Mouse (Mus musculus): ENCODE results near the gene Olfr275. TPM values are rescaled to one million over a fixed set of nuclear protein-coding genes. Genes with fewer than 3 reads are reported as not detected.
"Not testable (repeated sequence)": the region's sequence is repeated elsewhere in the genome, so short reads cannot be mapped to it uniquely, and the experiment has no call there.

Gene Olfr275
- polyA plus RNA-seq (2012; rRNA removed): not detected in 2 replicates

GRCm38 (mm10) chr4:52814304-52814703 is at the start of gene Olfr275:
Olfr275 (plus strand) TSS chr4:52814604.
- WGBS: 88% methylated on average over 2 of the region's 2 CpGs
- no peak for TF ChIP-seq CTCF (conservative IDR thresholded peaks at IDR 0.05; ENCODE audit: insufficient read depth, insufficient read length, low read depth, low read length)
- Histone ChIP-seq H3K4me1 (ENCODE audit: control insufficient read depth, insufficient read depth, low read length) (no peaks in the 10 kb centered on the region), H3K4me3 (ENCODE audit: insufficient read depth, low read depth, low read length) (no peak within 1 kb of the TSS), H3K27ac (ENCODE audit: insufficient read depth, low read depth, low read length) (no peak within 1 kb of the TSS), H3K36me3 (ENCODE audit: control insufficient read depth, insufficient read depth, low read length) (no peaks in the 10 kb centered on the region), H3K27me3 (replicated peaks; ENCODE audit: control insufficient read depth, insufficient read depth, low read length) (no peaks in the 10 kb centered on the region)
- no peak for DNase-seq

- no peak for DNase-seq
Observed at GRCm38 (mm10) chr4:52765612-52766011, 48.8 kb upstream of the Olfr275 start.

GRCm38 (mm10) chr4:52772186-52772585 is 42.2 kb upstream of the Olfr275 start:
- WGBS: 49% methylated on average over 5 of the region's 5 CpGs
- no peak overlapping the region for H3K4me3 ChIP-seq (ENCODE audit: insufficient read depth, low read depth, low read length)
- TF ChIP-seq CTCF (conservative IDR thresholded peaks at IDR 0.05; ENCODE audit: insufficient read depth, insufficient read length, low read depth, low read length): no peak
- no peak for TF ChIP-seq POLR2A (IDR thresholded peaks at IDR 0.05; ENCODE audit: low read depth, low read length)
- no peaks in the 10 kb centered on the region for H3K27me3 ChIP-seq (replicated peaks; ENCODE audit: control insufficient read depth, insufficient read depth, low read length)
- H3K4me1 ChIP-seq (ENCODE audit: control insufficient read depth, insufficient read depth, low read length): no peaks in the 10 kb centered on the region
- no peak for DNase-seq
- H3K36me3 ChIP-seq (ENCODE audit: control insufficient read depth, insufficient read depth, low read length): no peaks in the 10 kb centered on the region
- H3K27ac ChIP-seq (ENCODE audit: insufficient read depth, low read depth, low read length): no peak overlapping the region

More at GRCm38 (mm10) chr4:52765612-52766011, 48.8 kb upstream of the Olfr275 start:
- H3K27me3 ChIP-seq (replicated peaks; ENCODE audit: control insufficient read depth, insufficient read depth, low read length): no peaks in the 10 kb centered on the region
- H3K36me3 ChIP-seq (ENCODE audit: control insufficient read depth, insufficient read depth, low read length): no peaks in the 10 kb centered on the region
- 26% methylated on average over 6 of the region's 6 CpGs for WGBS
- TF ChIP-seq CTCF (conservative IDR thresholded peaks at IDR 0.05; ENCODE audit: insufficient read depth, insufficient read length, low read depth, low read length): no peak
- H3K4me3 ChIP-seq (ENCODE audit: insufficient read depth, low read depth, low read length): no peak overlapping the region
- no peak overlapping the region for H3K27ac ChIP-seq (ENCODE audit: insufficient read depth, low read depth, low read length)
- no peaks in the 10 kb centered on the region for H3K4me1 ChIP-seq (ENCODE audit: control insufficient read depth, insufficient read depth, low read length)

- no peaks in the 10 kb centered on the region for H3K4me1 ChIP-seq (ENCODE audit: control insufficient read depth, insufficient read depth, low read length)
- TF ChIP-seq CTCF (conservative IDR thresholded peaks at IDR 0.05; ENCODE audit: insufficient read depth, insufficient read length, low read depth, low read length) (no peak), POLR2A (IDR thresholded peaks at IDR 0.05; ENCODE audit: low read depth, low read length) (no peak)
- WGBS: 80% methylated on average over 3 of the region's 3 CpGs
Observed at GRCm38 (mm10) chr4:52800013-52800412, 14.4 kb upstream of the Olfr275 start.

GRCm38 (mm10) chr4:52811871-52812270 is 2.5 kb upstream of the Olfr275 start:
- Histone ChIP-seq H3K4me3 (ENCODE audit: insufficient read depth, low read depth, low read length) (no peak overlapping the region), H3K36me3 (ENCODE audit: control insufficient read depth, insufficient read depth, low read length) (no peaks in the 10 kb centered on the region), H3K27ac (ENCODE audit: insufficient read depth, low read depth, low read length) (no peak overlapping the region), H3K27me3 (replicated peaks; ENCODE audit: control insufficient read depth, insufficient read depth, low read length) (no peaks in the 10 kb centered on the region), H3K4me1 (ENCODE audit: control insufficient read depth, insufficient read depth, low read length) (no peaks in the 10 kb centered on the region)
- DNase-seq: no peak
- no peak for TF ChIP-seq CTCF (conservative IDR thresholded peaks at IDR 0.05; ENCODE audit: insufficient read depth, insufficient read length, low read depth, low read length)
- TF ChIP-seq POLR2A (IDR thresholded peaks at IDR 0.05; ENCODE audit: low read depth, low read length): no peak
- WGBS: 25% methylated on average over 2 of the region's 2 CpGs

More at GRCm38 (mm10) chr4:52800013-52800412, 14.4 kb upstream of the Olfr275 start:
- Histone ChIP-seq H3K4me3 (ENCODE audit: insufficient read depth, low read depth, low read length) (no peak overlapping the region), H3K36me3 (ENCODE audit: control insufficient read depth, insufficient read depth, low read length) (no peaks in the 10 kb centered on the region), H3K27me3 (replicated peaks; ENCODE audit: control insufficient read depth, insufficient read depth, low read length) (no peaks in the 10 kb centered on the region), H3K27ac (ENCODE audit: insufficient read depth, low read depth, low read length) (no peak overlapping the region)
- DNase-seq: no peak

GRCm38 (mm10) chr4:52821375-52821774 is 7.0 kb downstream of the Olfr275 start:
- Histone ChIP-seq H3K27me3 (replicated peaks; ENCODE audit: control insufficient read depth, insufficient read depth, low read length) (no peaks in the 10 kb centered on the region), H3K4me3 (ENCODE audit: insufficient read depth, low read depth, low read length) (no peak overlapping the region), H3K4me1 (ENCODE audit: control insufficient read depth, insufficient read depth, low read length) (no peaks in the 10 kb centered on the region), H3K36me3 (ENCODE audit: control insufficient read depth, insufficient read depth, low read length) (no peaks in the 10 kb centered on the region), H3K27ac (ENCODE audit: insufficient read depth, low read depth, low read length) (no peak overlapping the region)
- no peak for DNase-seq
- TF ChIP-seq CTCF (conservative IDR thresholded peaks at IDR 0.05; ENCODE audit: insufficient read depth, insufficient read length, low read depth, low read length) (no peak), POLR2A (IDR thresholded peaks at IDR 0.05; ENCODE audit: low read depth, low read length) (no peak)
- WGBS: 98% methylated on average over 11 of the region's 11 CpGs

GRCm38 (mm10) chr4:52845411-52845810 is 31.0 kb downstream of the Olfr275 start:
- not testable (repeated sequence) for H3K36me3 ChIP-seq (ENCODE audit: control insufficient read depth, insufficient read depth, low read length); H3K4me3 ChIP-seq (ENCODE audit: insufficient read depth, low read depth, low read length); H3K4me1 ChIP-seq (ENCODE audit: control insufficient read depth, insufficient read depth, low read length); H3K27ac ChIP-seq (ENCODE audit: insufficient read depth, low read depth, low read length); DNase-seq; H3K27me3 ChIP-seq (replicated peaks; ENCODE audit: control insufficient read depth, insufficient read depth, low read length)
- 23% methylated on average over 1 of the region's 1 CpGs for WGBS
